Mouse (Mus musculus) common myeloid progenitor, adult 5-6 weeks (primary cell): ENCODE results near the gene Spindoc. TPM values are rescaled to one million over a fixed set of nuclear protein-coding genes. Genes with fewer than 3 reads are reported as not detected.
"Not testable (repeated sequence)": the region's sequence is repeated elsewhere in the genome, so short reads cannot be mapped to it uniquely, and the experiment has no call there.

Experiments used
- ATAC-seq: replicated peaks from 2 replicates; pipeline ENCODE4 v1.8.0; 2016; ENCODE audit warnings: low read depth, mild to moderate bottlenecking, moderate TSS enrichment, inconsistent platforms; ENCODE audit not compliant: poor library complexity, severe bottlenecking
- total RNA-seq: library from RNA; stranded (forward); fragments of 200-1000, 187-1606 nt; gene quantifications from 2 replicates; pipeline ENCODE4 v1.2.3, GENCODE M21; 2017

Gene Spindoc
- total RNA-seq, 1 experiment from 2014 or later: 11.8 TPM

DNA sequence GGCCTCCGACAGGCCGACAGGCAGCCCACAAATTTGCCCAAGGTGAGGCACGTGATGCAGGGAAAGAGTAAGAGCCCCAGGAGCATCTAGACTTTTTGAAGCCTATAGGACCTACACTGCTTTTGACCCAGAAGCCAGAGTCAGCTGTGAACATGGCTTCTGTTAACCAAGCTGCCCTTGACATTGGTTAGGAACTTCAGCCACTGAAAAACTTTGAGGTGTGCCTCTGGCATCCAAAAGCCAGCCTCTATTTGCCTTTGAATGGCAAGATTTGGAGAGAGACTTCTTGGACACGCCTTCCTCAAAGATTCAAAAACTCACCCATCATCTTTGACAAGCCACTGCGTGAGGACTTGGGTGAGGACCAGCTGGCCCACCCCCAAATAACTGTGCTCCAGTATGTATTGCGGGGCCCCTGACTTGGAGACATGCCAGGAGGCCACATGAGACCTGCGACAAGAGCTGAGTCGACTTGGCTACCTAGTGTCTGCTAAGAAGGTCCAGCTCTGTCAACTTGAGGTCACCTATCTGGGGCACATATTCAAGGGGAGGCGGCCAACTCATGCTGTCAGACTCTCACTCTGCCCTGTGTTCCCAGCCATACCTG is 21.9 kb upstream of the Spindoc start:
- no peak for ATAC-seq

- ATAC-seq: no peak
Observed at GRCm38 (mm10) chr19:7400635-7401034, 17.8 kb upstream of the Spindoc start.

DNA sequence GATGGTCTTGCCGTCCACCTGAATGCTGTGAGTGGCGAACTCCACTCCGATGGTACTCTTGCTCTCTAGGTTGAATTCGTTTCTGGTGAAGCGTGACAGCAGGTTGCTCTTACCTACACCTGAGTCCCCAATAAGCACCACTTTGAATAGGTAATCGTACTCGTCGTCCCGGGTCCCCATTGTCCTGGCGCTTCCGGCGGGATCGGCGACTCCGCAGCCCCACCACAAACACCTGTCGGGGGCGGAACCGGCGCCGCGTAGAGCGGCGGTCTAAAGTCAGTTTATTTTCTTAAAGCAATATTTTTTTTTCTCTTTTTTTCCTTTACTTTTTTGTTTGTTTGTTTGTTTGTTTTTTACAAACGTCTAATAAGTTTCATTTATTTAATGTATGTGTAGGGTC is 16.1 kb upstream of the Spindoc start:
- peak; percentile 62; the same call in 1 of the 2 replicates for ATAC-seq

DNA sequence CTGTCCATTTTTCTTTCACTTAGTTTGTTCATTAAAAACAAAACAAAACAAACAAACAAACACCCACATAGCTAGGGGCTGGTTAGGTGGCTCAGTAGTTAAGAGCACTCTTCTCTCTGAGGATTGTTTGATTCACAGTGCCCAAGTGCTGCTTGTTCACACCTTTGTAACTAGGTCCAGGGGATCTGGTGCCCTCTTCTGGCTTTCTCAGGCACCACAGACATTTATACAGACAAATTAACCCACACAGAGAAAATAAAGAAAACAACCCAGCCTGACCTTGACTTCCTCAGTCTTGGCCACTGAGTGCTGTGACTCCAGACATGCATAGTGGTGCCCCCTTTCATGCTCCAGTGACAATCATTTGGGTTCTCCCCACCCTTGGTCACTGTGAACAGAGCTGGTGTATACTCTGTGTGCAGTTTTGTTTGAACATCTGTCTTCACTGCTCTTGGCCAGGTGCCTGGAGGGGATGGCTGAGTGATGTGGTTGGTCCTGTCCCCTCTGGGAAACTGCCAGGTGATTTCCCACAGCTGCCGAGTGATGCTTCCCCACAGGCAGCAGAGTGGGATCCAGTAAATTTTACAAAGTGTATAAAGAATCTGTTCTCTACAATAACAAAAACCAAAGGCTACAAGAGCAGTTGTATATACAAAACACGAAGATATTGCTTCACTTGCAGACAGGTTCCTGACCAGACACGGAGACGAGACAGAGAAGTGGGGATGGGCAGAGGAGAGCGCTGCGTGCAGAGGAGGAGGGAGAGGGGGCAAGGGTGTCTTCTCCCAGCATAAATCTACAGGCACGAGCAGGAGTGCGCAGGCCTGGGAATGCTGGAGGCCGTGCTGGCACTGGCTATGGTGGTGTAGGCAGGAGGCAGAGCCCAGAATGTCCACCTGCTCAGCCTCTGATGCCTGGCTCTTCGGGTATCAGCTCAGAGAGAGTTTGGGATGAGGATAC is 14.4 kb upstream of the Spindoc start:
- ATAC-seq: not testable (repeated sequence)

DNA sequence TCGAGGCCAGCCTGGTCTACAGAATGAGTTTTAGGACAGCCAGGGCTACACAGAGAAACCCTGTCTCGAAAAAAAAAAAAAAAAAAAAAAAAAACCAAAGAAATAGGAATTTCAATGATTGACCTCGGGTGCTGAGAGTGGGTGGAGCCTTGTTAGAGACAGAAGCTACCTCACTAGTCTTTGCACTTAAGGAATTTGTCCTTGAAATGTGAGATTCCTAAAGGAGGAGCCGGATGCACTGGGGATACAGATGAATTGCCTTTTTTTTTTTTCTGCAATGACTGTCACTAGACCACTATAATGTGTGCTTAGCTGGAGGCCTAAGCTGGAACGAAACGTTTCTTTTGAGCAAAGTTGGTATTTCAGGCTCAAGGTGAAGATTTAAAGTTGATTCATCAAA is 5.7 kb upstream of the Spindoc start:
- ATAC-seq: no peak

DNA sequence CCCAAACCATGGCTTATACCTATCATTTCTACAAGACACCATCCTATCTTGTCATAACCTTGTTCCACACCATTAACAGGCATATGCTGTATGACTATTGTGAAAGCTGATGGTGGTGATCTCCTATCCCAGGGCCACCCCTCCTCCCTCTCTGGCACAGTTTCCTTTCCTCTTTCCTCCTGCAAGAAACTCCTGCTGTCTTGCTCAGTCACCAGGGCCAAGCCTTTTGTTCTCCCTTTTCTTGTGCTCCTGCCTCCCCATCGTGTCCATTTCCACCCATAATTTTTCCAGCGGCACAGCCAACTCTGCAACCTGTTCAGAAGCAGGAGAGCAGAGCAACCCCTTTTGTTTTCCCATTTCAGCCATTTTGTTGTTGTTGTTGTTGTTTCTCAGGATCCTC is 3.2 kb upstream of the Spindoc start:
- no peak for ATAC-seq

GRCm38 (mm10) chr19:7382248-7382902 is 419 bp downstream of the Spindoc start:
- peak; percentile 36; the same call in 1 of the 2 replicates for ATAC-seq

- ATAC-seq: no peak
Observed at GRCm38 (mm10) chr19:7381906-7382247, 917 bp downstream of the Spindoc start.

DNA sequence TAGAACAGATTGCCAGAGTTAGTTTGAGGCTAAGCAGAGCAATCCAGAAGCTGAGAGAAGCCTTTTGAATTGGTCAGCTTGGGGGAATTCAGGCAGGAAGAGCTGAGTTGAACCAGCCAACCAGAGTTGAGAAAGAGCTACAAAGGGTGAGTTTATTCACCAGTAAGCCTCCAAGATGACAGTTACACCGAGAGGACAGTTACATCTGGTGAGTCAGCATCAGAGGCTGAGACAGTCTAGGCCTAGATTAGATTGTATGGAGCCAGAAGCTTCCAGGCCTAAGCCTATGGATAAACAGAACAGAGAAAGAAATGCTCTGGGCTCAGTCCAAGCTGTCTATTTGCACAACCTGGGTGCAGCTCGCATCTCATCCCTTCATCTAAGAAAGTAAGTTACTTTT is 5.2 kb downstream of the Spindoc start:
- no peak for ATAC-seq

DNA sequence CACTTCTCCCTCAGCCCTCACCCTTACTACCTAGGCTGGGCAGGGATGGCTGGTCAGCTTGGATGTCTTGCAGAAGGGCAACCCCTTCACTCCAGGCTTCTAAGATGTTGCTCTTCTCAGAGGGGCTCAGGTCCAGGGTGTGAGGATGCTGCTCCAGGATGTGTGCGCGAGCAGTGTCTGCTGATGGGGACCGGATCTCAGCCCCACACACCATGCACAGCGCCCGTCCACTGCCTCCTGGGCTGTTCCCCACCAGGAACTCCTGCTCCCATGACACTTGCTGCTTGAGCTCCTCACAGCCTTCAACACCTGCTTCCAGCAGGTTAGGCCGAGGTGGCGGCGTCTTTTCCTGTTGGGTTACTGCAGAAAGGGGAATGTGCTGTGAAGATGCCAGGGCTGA is 8.3 kb downstream of the Spindoc start:
- ATAC-seq: no peak

GRCm38 (mm10) chr19:7369469-7369868 is 13.3 kb downstream of the Spindoc start:
- not testable (repeated sequence) for ATAC-seq

DNA sequence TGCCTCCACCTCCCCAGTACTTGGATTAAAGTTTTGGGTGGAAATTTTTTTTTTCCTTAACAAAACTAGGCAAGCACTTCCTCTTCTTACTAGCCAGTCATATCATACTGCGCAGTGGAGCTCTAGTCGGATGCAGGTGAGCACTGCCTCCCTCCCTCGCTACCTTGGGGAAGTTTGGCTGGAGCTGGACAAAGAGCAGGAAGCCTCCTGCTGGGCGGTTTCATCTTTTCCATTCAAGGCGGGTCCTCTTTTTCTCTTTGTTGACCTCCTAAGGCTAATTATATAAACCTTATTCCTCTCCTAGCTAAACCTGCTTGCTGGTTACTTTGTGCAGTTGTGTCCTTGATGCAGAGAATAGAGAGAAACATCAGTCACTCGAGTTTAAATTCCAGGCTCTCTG is 29.2 kb downstream of the Spindoc start:
- ATAC-seq: no peak

DNA sequence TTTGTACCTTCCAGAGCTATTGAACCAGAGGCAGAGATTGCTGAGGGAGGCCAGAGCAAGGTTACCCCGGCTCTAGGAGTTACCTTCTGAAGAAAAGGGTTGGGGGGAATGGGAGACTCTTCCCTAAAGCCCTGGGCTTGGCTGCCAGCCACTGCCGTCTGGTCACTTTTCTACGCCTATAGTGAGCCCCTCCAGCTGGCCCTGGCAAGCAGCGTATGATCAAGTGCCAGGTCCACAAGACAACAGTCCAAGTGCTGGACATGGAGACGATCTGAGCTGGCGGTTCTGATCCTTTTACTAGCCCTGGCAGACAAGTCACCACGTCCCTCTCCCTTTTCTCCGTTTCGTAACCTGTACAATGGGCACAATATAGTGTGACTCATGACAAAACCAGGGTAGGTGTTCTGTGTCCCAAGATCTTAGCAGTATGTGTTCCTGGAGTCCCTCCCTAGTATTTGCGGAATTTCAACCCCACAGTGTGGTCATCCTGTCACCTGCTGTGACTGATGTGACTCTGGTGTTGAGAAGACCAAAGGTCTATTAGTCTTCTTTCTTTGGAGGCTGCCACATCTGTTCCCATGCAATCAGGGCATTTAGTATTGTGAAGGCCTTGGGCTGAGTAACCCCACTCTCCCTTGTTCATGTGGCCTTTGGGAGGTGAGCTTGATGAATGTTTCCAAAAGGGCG is 29.8 kb downstream of the Spindoc start:
- ATAC-seq: no peak

GRCm38 (mm10) chr19:7349993-7350392 is 32.8 kb downstream of the Spindoc start:
- no peak for ATAC-seq

DNA sequence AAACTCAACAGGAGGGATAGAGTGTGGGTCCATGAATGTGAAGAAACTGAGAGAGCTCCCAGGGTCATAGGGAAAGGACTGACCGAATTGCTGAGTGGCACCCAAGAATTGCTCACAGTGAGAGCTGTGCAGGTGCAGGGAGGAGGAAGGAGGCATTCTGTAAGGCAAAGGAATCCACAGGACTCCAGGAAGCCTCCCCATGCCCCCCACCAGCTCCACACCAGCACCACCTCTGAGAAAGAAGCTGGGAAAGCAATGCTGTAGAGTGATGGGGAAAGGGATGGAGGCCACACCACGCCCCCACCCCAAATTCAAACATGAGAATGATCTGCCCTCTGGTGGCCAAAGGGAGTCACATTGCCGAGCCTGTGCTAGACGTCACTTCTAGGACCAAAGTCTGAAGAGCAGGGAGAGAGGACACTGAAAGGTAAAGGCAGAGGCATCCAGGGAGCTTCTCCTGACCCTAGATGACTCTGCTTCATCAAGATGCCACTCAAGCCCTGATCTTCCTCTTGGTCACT is 37.5 kb downstream of the Spindoc start:
- ATAC-seq: no peak

DNA sequence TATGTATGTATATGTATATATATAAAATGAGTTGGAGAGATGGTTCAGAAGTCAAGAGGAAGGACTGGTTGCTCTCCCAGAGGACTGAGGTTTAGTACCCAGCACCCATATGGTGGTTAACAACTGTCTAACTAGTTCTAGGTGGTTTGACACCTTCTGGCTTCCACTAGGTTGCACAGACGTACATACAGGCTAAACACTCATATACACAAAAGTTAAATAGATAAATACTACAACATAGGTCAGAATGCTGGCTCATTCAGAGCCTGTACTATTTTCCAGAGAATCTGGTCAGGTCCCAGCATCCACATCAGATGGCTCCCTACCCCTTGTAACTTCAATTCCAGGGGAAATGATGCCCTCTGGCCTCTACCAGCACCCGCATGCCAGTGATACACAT is 40.1 kb downstream of the Spindoc start:
- ATAC-seq: no peak

- ATAC-seq: peak; percentile 83
Observed at GRCm38 (mm10) chr19:7341512-7342397, 41.0 kb downstream of the Spindoc start, which contains the start of gene Mark2. Gene Mark2, minus strand, starts transcription at chr19:7341860.

DNA sequence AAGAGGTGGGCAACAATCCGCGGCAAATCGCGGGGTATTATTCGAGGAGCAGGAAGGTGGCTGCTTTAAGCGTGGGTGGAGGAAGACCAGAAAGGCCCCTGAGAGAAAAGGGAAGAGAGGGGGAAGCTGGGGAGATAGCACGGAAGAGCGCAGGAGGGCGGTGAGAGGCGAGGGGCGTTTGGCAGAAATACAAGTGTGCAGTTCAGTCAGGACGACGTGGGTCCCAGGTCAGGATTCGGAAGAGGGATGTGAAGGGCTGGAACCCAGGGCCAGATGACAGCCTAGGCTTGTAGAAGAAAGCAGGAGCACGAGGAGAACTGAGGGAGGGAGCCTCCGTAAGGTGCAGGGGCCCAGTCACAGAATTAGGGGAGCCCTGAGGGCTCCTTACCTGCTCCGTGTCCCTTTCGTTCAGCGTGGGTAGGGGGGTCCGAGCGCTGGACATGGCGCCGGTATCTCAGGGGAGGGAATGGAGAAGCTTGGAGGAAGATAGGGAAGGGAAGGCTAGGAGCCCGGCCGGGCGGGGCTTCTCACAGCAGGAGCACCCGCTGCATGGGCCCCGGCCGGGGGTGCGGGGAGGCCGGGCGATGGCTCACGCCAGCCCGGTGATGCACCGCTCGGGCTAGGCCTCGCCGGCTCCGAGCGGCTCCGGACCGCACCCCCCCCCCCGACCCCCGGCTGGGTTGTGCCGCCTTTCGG is 41.9 kb downstream of the Spindoc start:
- no peak; the same call in 1 of the 2 replicates for ATAC-seq

DNA sequence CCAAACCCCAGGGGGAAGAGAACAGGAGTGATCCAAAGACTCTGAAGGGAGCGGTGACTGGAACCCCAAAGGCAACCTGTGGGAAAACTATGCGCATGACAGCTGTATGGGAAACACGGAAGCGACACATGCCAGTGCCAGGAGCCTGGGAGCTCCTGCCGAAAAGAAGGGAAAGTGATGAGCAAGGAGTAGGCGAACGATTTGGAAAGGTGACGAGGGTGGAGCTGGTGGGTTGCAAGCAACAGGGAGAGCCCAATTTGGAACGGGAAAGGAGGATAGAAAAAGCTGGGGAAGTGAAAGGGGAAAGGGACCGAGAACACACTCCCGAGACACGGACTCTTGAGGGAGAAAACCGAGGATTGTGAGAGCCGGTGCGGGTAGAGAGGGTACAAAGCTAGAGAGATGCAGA is 42.4 kb downstream of the Spindoc start:
- ATAC-seq: no peak
